Mouse (Mus musculus) embryonic fibroblast, embryonic 13.5 days (primary cell): ENCODE results near the gene Tiparp. TPM values are rescaled to one million over a fixed set of nuclear protein-coding genes. Genes with fewer than 3 reads are reported as not detected.

Experiments
- H3K27ac ChIP-seq: 2 replicates; pipeline ENCODE4 v1.5.1; 2012; ENCODE audit warnings: low read length, control low read depth, inconsistent platforms; ENCODE audit not compliant: insufficient read depth
- H3K4me1 ChIP-seq: 2 replicates; pipeline ENCODE4 v1.6.1; 2011; ENCODE audit warnings: low read length; ENCODE audit not compliant: control insufficient read depth, insufficient read depth
- H3K4me3 ChIP-seq: 2 replicates; pipeline ENCODE4 v1.5.1; 2011; ENCODE audit warnings: mild to moderate bottlenecking, control low read depth, low read length; ENCODE audit not compliant: insufficient read depth
- CTCF ChIP-seq: IDR thresholded peaks from 2 replicates; pipeline ENCODE4 v1.5.1; 2011; ENCODE audit warnings: mild to moderate bottlenecking, control low read depth, low read length, moderate library complexity, borderline replicate concordance; ENCODE audit not compliant: insufficient read depth
- POLR2A ChIP-seq: IDR thresholded peaks from 2 replicates; pipeline ENCODE4 v1.6.1; 2011; ENCODE audit warnings: low read depth, mild to moderate bottlenecking, control low read depth, low read length, moderate library complexity
- polyA plus RNA-seq: library from polyadenylated mRNA; stranded (reverse); fragments of >200 nt; gene quantifications from 2 replicates; pipeline ENCODE4 v1.2.4, GENCODE M21; 2011; ENCODE audit warnings: low read depth; ENCODE audit not compliant: missing spikeins, insufficient read length

The Tiparp gene
- polyA plus RNA-seq, 1 experiment, result 38.7 TPM

GRCm38 (mm10) chr3:65549785-65550184 lies 21.6 kb downstream of the Tiparp start:
- Histone ChIP-seq H3K27ac (no peak overlapping the region), H3K4me1 (peaks cover 2% of the 10 kb centered on the region; the same call in 1 of the 2 replicates), H3K4me3 (no peak overlapping the region)
- no peak for TF ChIP-seq POLR2A
- no peak for TF ChIP-seq CTCF

GRCm38 (mm10) chr3:65551065-65551464 lies 22.9 kb downstream of the Tiparp start:
- TF ChIP-seq CTCF (no peak), POLR2A (no peak)
- Histone ChIP-seq H3K4me3 (no peak overlapping the region), H3K27ac (no peak overlapping the region), H3K4me1 (peaks cover 2% of the 10 kb centered on the region; the same call in 1 of the 2 replicates)

DNA sequence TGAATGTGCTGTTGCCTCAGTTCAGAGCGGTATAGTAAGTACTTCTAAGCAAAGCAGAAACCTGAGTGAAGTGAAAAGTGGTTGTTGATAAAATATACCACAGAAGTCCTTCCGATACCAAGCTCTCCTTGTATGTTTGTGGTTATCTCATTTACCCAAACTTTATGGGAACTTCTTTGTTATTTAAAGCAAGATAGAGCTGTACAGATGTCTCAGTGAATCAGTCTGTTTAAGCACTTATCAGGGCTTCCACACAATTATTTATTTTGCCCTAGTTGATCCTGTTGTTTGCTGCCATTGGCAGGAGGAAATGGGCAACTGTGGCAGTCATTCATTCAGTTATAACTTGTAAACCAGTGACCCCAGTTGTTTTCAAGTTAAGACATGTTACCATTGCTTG lies 26.4 kb downstream of the Tiparp start:
- no peaks in the 10 kb centered on the region for H3K4me1 ChIP-seq
- no peak overlapping the region for H3K4me3 ChIP-seq
- TF ChIP-seq POLR2A, result no peak
- TF ChIP-seq CTCF, result no peak
- H3K27ac ChIP-seq, result no peak overlapping the region

GRCm38 (mm10) chr3:65558679-65559078 lies 30.5 kb downstream of the Tiparp start:
- TF ChIP-seq CTCF (no peak), POLR2A (no peak)
- H3K4me1 ChIP-seq, result no peaks in the 10 kb centered on the region
- H3K4me3 ChIP-seq, result no peak overlapping the region
- no peak overlapping the region for H3K27ac ChIP-seq

DNA sequence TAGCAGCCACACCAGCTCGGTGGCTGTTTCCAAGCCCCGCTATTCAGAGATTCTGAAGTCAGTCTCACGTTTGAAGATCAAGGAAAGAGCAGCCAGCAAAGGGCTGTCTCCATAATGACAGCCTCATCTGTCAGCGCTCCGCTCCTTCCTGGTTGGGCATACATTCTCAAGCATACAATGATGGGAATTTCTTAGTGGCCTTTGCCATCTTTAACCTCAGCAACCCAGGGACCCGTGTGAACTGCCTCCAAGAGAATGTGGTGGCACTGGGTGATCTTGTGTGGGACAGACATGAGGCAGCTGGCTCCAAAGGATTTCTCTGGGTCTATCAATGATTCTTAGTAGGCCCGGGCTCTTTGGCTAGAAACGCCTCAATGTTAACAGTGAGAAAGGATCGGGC lies 34.0 kb downstream of the Tiparp start:
- TF ChIP-seq POLR2A (no peak), CTCF (no peak)

GRCm38 (mm10) chr3:65562694-65563093 lies 34.5 kb downstream of the Tiparp start:
- H3K4me1 ChIP-seq, result no peaks in the 10 kb centered on the region
- no peak overlapping the region; the same call in 1 of the 2 replicates for H3K27ac ChIP-seq
- no peak overlapping the region for H3K4me3 ChIP-seq
- TF ChIP-seq POLR2A, result no peak
- no peak for TF ChIP-seq CTCF

More for the DNA sequence above, 34.0 kb downstream of the Tiparp start:
- H3K4me1 ChIP-seq, result no peaks in the 10 kb centered on the region
- no peak overlapping the region for H3K4me3 ChIP-seq
- H3K27ac ChIP-seq, result no peak overlapping the region; the same call in 1 of the 2 replicates

DNA sequence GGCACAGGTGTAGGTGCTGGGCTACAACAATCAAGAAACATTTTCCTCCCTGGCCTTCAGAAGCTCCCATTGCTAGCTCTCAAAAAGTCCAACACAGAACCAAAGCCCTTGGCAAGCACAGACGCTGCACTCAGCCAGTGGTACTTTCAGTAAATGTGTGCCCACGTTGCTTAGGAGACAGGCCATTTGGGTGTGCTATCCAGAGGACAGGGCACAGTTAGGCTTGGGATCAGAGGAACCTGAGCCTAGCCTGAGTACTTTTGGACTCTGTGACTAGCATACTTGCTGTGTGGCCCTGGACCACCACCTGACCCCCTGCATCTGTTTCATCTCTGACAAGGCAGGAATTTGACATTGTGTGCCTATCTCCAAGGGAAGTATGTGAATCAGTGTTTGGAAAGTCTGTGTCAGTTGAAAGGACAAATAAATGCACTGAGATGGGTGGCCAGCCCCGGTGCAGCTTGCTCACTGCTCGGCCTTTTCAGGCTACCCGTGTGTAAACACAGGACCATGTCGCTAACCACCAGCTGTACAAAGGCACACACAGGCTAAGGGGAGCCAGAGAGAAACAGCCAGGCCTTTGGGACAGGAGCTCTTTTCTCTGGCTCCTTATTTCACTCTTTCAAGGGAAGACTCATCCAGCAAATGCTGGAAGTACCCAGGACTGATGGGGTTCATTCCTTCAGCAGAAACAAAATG lies 35.9 kb downstream of the Tiparp start:
- Histone ChIP-seq H3K4me3 (no peak overlapping the region), H3K4me1 (no peaks in the 10 kb centered on the region), H3K27ac (no peak overlapping the region)
- TF ChIP-seq POLR2A (no peak), CTCF (no peak)

DNA sequence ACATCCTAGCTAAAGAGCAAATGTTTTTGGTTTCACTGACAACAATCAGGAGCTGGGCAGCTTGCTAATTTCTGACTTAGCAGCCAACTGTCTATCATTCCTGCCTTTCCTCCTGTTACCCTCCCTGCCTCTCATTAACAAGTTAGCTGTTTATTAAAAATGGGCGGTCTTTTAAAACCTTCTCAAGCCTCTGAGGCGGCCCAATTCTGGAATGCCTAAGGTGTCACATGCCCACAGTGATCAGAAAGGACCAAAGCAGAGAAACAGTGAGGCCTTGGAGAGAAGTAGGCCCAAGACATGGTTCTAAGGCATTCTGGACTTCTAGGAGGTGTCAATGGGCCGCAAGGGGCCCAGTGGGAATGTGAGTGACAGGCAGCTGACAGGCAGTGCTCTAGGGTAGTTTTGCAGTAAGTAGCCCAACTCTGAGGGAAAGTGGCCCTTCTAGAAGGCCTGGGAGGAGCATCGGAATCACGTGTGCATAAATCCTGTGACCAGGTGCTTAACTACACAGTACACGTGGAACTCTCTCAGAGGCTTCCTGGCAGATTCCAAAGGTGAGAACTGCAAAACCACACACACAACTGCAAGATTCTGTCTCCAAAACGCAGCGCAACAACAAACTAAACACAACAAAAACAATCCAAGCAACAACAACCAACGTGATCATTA lies 37.6 kb downstream of the Tiparp start:
- Histone ChIP-seq H3K4me1 (no peaks in the 10 kb centered on the region), H3K4me3 (no peak overlapping the region), H3K27ac (no peak overlapping the region)
- TF ChIP-seq POLR2A (no peak), CTCF (no peak)

- H3K4me3 ChIP-seq, result no peak overlapping the region
- TF ChIP-seq POLR2A, result no peak
- TF ChIP-seq CTCF, result no peak
- H3K27ac ChIP-seq, result no peak overlapping the region
- H3K4me1 ChIP-seq, result no peaks in the 10 kb centered on the region
Observed at GRCm38 (mm10) chr3:65569941-65570340, 41.7 kb downstream of the Tiparp start.

DNA sequence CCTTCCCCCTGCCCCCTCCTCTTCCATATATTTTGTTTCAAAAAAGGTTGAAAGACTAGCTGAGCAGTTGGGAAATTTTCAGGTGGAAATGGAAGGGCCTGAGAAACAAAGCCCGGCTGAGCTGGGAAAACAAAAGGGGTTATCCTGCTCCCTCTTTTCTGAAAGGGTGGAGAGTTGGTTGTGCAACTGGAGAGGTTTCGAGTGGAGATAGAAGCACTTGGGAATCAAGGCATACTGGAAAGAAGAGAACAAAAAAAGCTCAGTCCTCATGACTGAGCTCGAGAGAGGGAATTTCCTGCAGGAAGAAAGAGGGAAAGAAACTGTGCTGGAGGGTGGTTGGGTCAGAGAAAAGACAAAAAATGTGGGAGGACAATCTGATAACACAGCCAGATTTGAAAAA lies 45.3 kb downstream of the Tiparp start:
- no peak for TF ChIP-seq CTCF
- Histone ChIP-seq H3K4me3 (no peak overlapping the region), H3K27ac (no peak overlapping the region)

GRCm38 (mm10) chr3:65577602-65578001 lies 49.4 kb downstream of the Tiparp start:
- TF ChIP-seq POLR2A (no peak), CTCF (no peak)
- Histone ChIP-seq H3K4me3 (no peak overlapping the region), H3K4me1 (no peaks in the 10 kb centered on the region), H3K27ac (no peak overlapping the region)

More for the DNA sequence above, 45.3 kb downstream of the Tiparp start:
- H3K4me1 ChIP-seq, result no peaks in the 10 kb centered on the region
